Mouse (Mus musculus) yolk sac, embryonic 10.5 days (tissue): ENCODE results near the gene Ufsp1.

Source experiments
- DNase-seq: peaks from one replicate; pipeline ENCODE4 v3.0.0-alpha.2; 2017; ENCODE audit warnings: low spot score

Gene Ufsp1

GRCm38 (mm10) chr5:137295712-137296111 lies 1.3 kb downstream of the Ufsp1 start:
- no peak for DNase-seq

GRCm38 (mm10) chr5:137297126-137297525 lies 2.7 kb downstream of the Ufsp1 start:
- no peak for DNase-seq

- no peak for DNase-seq
Measured at GRCm38 (mm10) chr5:137299240-137299639, 4.8 kb downstream of the Ufsp1 start.

GRCm38 (mm10) chr5:137301253-137301652 lies 6.8 kb downstream of the Ufsp1 start:
- no peak for DNase-seq

GRCm38 (mm10) chr5:137303609-137304008 lies 9.2 kb downstream of the Ufsp1 start:
- DNase-seq: no peak

- no peak for DNase-seq
Measured at GRCm38 (mm10) chr5:137304165-137304564, 9.7 kb downstream of the Ufsp1 start.

- no peak for DNase-seq
Measured at GRCm38 (mm10) chr5:137304816-137305215, 10.4 kb downstream of the Ufsp1 start.

GRCm38 (mm10) chr5:137305822-137306221 lies 11.4 kb downstream of the Ufsp1 start:
- DNase-seq: no peak

- DNase-seq: no peak
Measured at GRCm38 (mm10) chr5:137306439-137307005, 12.1 kb downstream of the Ufsp1 start.

GRCm38 (mm10) chr5:137307071-137307912 lies 12.9 kb downstream of the Ufsp1 start, which contains the start of gene Srrt:
Gene Srrt (minus strand): TSS chr5:137307674.
- DNase-seq: peak; percentile 96

GRCm38 (mm10) chr5:137308356-137308755 lies 13.9 kb downstream of the Ufsp1 start:
- no peak for DNase-seq

- DNase-seq: peak; percentile 20
Measured at GRCm38 (mm10) chr5:137313466-137314192, 19.2 kb downstream of the Ufsp1 start.

GRCm38 (mm10) chr5:137314193-137315083 lies 20.0 kb downstream of the Ufsp1 start, which contains the start of gene Trip6:
Gene Trip6 (minus strand): TSS chr5:137314404.
- peak; percentile 93 for DNase-seq

- no peak for DNase-seq
Measured at GRCm38 (mm10) chr5:137315084-137315903, 20.9 kb downstream of the Ufsp1 start.

GRCm38 (mm10) chr5:137317361-137317760 lies 22.9 kb downstream of the Ufsp1 start:
- no peak for DNase-seq

GRCm38 (mm10) chr5:137318570-137318969 lies 24.1 kb downstream of the Ufsp1 start:
- DNase-seq: peak; percentile 85

- DNase-seq: no peak
Measured at GRCm38 (mm10) chr5:137320996-137321395, 26.6 kb downstream of the Ufsp1 start.

GRCm38 (mm10) chr5:137330910-137331309 lies 36.5 kb downstream of the Ufsp1 start:
- no peak for DNase-seq

GRCm38 (mm10) chr5:137332857-137333511 lies 38.6 kb downstream of the Ufsp1 start:
- DNase-seq: no peak

- peak; percentile 93 for DNase-seq
Measured at GRCm38 (mm10) chr5:137333512-137334174, 39.2 kb downstream of the Ufsp1 start, which contains the start of gene Slc12a9. Gene Slc12a9 (minus strand): TSS chr5:137333597.
